Mouse (Mus musculus): Measurements from ENCODE around the gene Gm11084.

Gm11084 gene

GRCm38 (mm10) chr2:72924981-72925380, 61.5 kb downstream of the Gm11084 start:
- no peak for DNase-seq

Measured in liver (tissue).